In the genomic region with DNA sequence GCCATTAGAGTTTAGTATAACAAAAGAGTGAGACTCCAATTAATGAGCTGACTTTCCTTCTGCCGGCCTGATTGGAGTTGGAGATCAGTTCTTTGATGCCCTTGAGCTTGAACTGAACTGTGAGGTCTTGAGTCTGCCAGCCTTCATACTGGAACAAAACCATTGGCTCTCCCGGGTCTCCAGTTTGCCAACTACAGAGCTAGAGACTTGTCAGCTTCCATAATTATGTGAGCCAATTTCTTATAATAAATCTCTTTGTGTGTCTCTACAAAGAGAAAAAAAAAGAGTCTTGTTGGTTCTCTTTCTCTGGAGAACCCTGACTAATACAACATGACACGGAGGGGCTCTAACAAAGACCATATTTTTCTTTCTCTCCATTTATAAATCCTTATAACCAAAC, we compare ENCODE assay signal across 29 mouse cellular contexts. TPM values are rescaled to one million over a fixed set of nuclear protein-coding genes. Genes with fewer than 3 reads are reported as not detected.
DNase-seq lines count a peak whose midpoint lies in the region; ATAC-seq and TF ChIP-seq lines count a peak whose summit lies in the region.
"Had no signal": no experiment of that assay in that cellular context is flagged by ENCODE, and none has a peak within 500 bp of the region (broad histone marks: within the 10 kb centered on the region; RNA-seq: fewer than 3 reads in every experiment).

No protein-coding gene starts in this region.

- WGBS in midbrain, postnatal 0 days, result 40% methylated on average over 3 of the region's 3 CpGs
- 64% methylated on average over 3 of the region's 3 CpGs for WGBS in midbrain, embryonic 13.5 days

- H3K27me3 ChIP-seq in midbrain, postnatal 0 days (ENCODE audit: insufficient read depth, low read length), result no peaks in the 10 kb centered on the region
- H3K27me3 ChIP-seq in midbrain, embryonic 13.5 days, result no peaks in the 10 kb centered on the region
- H3K27me3 ChIP-seq: embryonic facial prominence, embryonic 15.5 days; forebrain, embryonic 13.5 days; hindbrain, embryonic 12.5 days; liver, embryonic 12.5 days; midbrain, embryonic 12.5 days had no signal

- H3K9ac ChIP-seq in midbrain, postnatal 0 days (replicated peaks; ENCODE audit: low read length, poor library complexity, severe bottlenecking), result no peak overlapping the region
- no peak overlapping the region for H3K9ac ChIP-seq in midbrain, embryonic 13.5 days (replicated peaks)
- H3K9ac ChIP-seq: embryonic facial prominence, embryonic 15.5 days; forebrain, embryonic 13.5 days; hindbrain, embryonic 12.5 days; liver, embryonic 12.5 days; liver, postnatal 0 days; midbrain, embryonic 12.5 days had no signal

- H3K4me3 ChIP-seq in midbrain, postnatal 0 days (ENCODE audit: low read depth, low read length), result no peak overlapping the region
- H3K4me3 ChIP-seq in midbrain, embryonic 13.5 days (replicated peaks), result no peak overlapping the region
- H3K4me3 ChIP-seq: embryonic facial prominence, embryonic 10.5 days; embryonic facial prominence, embryonic 15.5 days; forebrain, embryonic 13.5 days; hindbrain, embryonic 12.5 days; liver, embryonic 12.5 days; midbrain, embryonic 12.5 days had no signal

- peak; percentile 38; the same call in 1 of the 2 replicates for ATAC-seq in midbrain, postnatal 0 days (ENCODE audit: low FRiP score)
- no peak for ATAC-seq in midbrain, embryonic 13.5 days
- ATAC-seq: forebrain, embryonic 13.5 days; intestine, postnatal 0 days; liver, embryonic 12.5 days; liver, postnatal 0 days had no signal

- peak; percentile 11 for DNase-seq in cerebellum, adult 11-12 months
- DNase-seq in cerebellum, postnatal 36 days, result no peak
- peak; percentile 78 for DNase-seq in heart, adult 11 months
- no peak for DNase-seq in heart, adult 8-10 months (ENCODE audit: low spot score)
- peak; percentile 23 for DNase-seq in midbrain, postnatal 0 days (ENCODE audit: low spot score)
- peak; percentile 50 for DNase-seq in retina, postnatal 1 day
- DNase-seq in urinary bladder, postnatal 25 days (ENCODE audit: low spot score), result no peak
- DNase-seq: adrenal gland, postnatal 25 days; gastrocnemius, postnatal 14 days; heart, postnatal 36 days; kidney, adult 9 months; kidney, postnatal 10 days; liver, postnatal 0 days; lung, postnatal 36 days; right cerebral cortex, postnatal 4 days; thymus, adult 18-20 months; thymus, postnatal 25 days had no signal

- H3K4me2 ChIP-seq in midbrain, postnatal 0 days (ENCODE audit: low read depth, low read length, poor library complexity, severe bottlenecking), result no peak overlapping the region
- no peak overlapping the region for H3K4me2 ChIP-seq in midbrain, embryonic 13.5 days (replicated peaks)
- H3K4me2 ChIP-seq: embryonic facial prominence, embryonic 15.5 days; forebrain, embryonic 13.5 days; heart, embryonic 11.5 days; hindbrain, embryonic 12.5 days; liver, embryonic 12.5 days; midbrain, embryonic 12.5 days had no signal

- H3K4me1 ChIP-seq in midbrain, postnatal 0 days (ENCODE audit: insufficient read depth, low read length), result no peaks in the 10 kb centered on the region
- no peaks in the 10 kb centered on the region for H3K4me1 ChIP-seq in midbrain, embryonic 13.5 days (replicated peaks)
- H3K4me1 ChIP-seq: embryonic facial prominence, embryonic 10.5 days; embryonic facial prominence, embryonic 15.5 days; forebrain, embryonic 13.5 days; hindbrain, embryonic 12.5 days; liver, embryonic 12.5 days; midbrain, embryonic 12.5 days had no signal

- H3K36me3 ChIP-seq in midbrain, postnatal 0 days (ENCODE audit: insufficient read depth, low read length), result no peaks in the 10 kb centered on the region
- H3K36me3 ChIP-seq in midbrain, embryonic 13.5 days, result no peaks in the 10 kb centered on the region
- H3K36me3 ChIP-seq: embryonic facial prominence, embryonic 10.5 days; embryonic facial prominence, embryonic 15.5 days; hindbrain, embryonic 12.5 days; liver, embryonic 12.5 days; midbrain, embryonic 12.5 days had no signal

- TF ChIP-seq CTCF in midbrain, postnatal 0 days (IDR thresholded peaks at IDR 0.05), result no peak

- H3K9me3 ChIP-seq in midbrain, postnatal 0 days (ENCODE audit: low read length), result no peaks in the 10 kb centered on the region
- H3K9me3 ChIP-seq in midbrain, embryonic 13.5 days, result no peaks in the 10 kb centered on the region
- H3K9me3 ChIP-seq: embryonic facial prominence, embryonic 10.5 days; embryonic facial prominence, embryonic 15.5 days; forebrain, embryonic 13.5 days; hindbrain, embryonic 12.5 days; liver, embryonic 12.5 days; midbrain, embryonic 12.5 days had no signal

- H3K27ac ChIP-seq in midbrain, postnatal 0 days (ENCODE audit: low read depth, low read length), result no peak overlapping the region
- no peak overlapping the region for H3K27ac ChIP-seq in midbrain, embryonic 13.5 days
- H3K27ac ChIP-seq: embryonic facial prominence, embryonic 10.5 days; embryonic facial prominence, embryonic 15.5 days; forebrain, embryonic 13.5 days; hindbrain, embryonic 12.5 days; liver, embryonic 12.5 days; midbrain, embryonic 12.5 days; stomach, postnatal 0 days had no signal

RNA-seq across cellular contexts. Expression of gene Fbxl7, which starts 58.2 kb away (rescaled TPM):
- total RNA-seq in heart, adult 8-10 months (2022), result 1 to 10 TPM; 1.5 to 2.5 (median 2.2) TPM
- total RNA-seq in midbrain, postnatal 0 days (2014; rRNA removed), result 10.0 and 12.9 TPM in 2 replicates
- 3.3 and 3.9 TPM in 2 replicates for polyA plus RNA-seq in midbrain, postnatal 0 days (2015; fragmentation: Nextera tagmentation; extraction: Ambion mirVana)
- 9.3 and 9.9 TPM in 2 replicates for polyA plus RNA-seq in midbrain, embryonic 13.5 days (2015; fragmentation: Nextera tagmentation; extraction: Ambion mirVana)
- total RNA-seq: granulocyte monocyte progenitor cell, adult 5-6 weeks; megakaryocyte, adult 5-6 weeks had no signal

Comparison
In these comparisons a context has a peak if more than half of its experiments do, and no peak if none do; other contexts are left out.
1. DNase-seq: peak in cerebellum, adult 11-12 months (single experiment), heart, adult 11 months (single experiment), midbrain, postnatal 0 days (single experiment) and retina, postnatal 1 day (single experiment); none in cerebellum, postnatal 36 days (0 of 2), heart, adult 8-10 months (single experiment) and urinary bladder, postnatal 25 days (single experiment).